Mouse (Mus musculus): ENCODE results near the gene Phc1.
"Not testable (repeated sequence)": the region's sequence is repeated elsewhere in the genome, so short reads cannot be mapped to it uniquely, and the experiment has no call there.

GRCm38 (mm10) chr6:122389986-122390385, 49.6 kb upstream of the Phc1 start:
- not testable (repeated sequence) for TF ChIP-seq POLR2A (IDR thresholded peaks at IDR 0.05; ENCODE audit: control insufficient read depth, low read depth, low read length); CTCF (IDR thresholded peaks at IDR 0.05; ENCODE audit: control insufficient read depth, insufficient read depth, insufficient replicate concordance, low read depth, low read length)

All from testis, adult 2 months (tissue).